7 mouse cellular contexts compared by ENCODE assay signal in the genomic region with DNA sequence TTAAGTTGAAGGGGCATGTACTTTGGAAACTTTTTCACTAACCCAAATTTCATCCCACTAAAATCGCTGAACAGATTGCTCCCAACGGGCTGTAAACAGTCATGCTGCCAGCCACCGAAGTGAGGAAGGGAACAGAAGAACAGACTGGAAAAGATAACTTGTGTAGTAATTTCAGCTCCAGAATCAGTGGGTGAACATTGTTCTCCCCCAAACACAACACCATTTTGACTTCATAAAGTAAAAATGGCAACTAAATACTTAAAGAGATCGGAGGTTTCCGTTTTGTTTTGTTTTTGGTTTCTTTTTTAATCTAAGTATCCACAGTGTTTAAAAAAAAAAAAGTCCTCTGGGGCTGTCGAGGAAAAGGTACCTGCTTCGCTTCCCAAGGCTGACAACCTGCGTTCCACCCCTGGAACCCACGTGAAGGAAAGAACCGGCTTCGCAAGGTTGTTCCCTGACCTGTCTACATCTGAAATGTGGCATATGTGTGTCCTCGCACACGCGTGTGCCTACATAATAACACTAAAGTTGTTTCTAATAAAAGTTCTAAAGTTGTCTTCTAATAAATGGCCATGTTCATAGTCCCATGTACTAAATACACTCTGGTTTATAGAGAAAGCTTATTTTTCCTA. TPM values are rescaled to one million over a fixed set of nuclear protein-coding genes. Genes with fewer than 3 reads are reported as not detected.
DNase-seq lines count a peak whose midpoint lies in the region; ATAC-seq lines count a peak whose summit lies in the region.

No protein-coding gene starts in this region.

- DNase-seq in neural tube, embryonic 11.5 days (ENCODE audit: low spot score) = no peak
- no peak for DNase-seq in neural tube, embryonic 10.5 days (ENCODE audit: extremely low spot score, low spot score)
- peak; percentile 27 for DNase-seq in embryonic facial prominence, embryonic 11.5 days (ENCODE audit: low spot score)
- peak; percentile 92 for DNase-seq in midbrain, embryonic 11.5 days (ENCODE audit: low spot score, missing footprints)
- no peak for DNase-seq in thymus, adult 18-20 months
- DNase-seq in adrenal gland, adult 2 months = no peak

- H3K4me1 ChIP-seq in neural tube, embryonic 11.5 days (ENCODE audit: control insufficient read depth, insufficient read depth, low read length) = peaks cover 4% of the 10 kb centered on the region; the same call in 1 of the 2 replicates
- H3K4me1 ChIP-seq in embryonic facial prominence, embryonic 11.5 days (ENCODE audit: control insufficient read depth, insufficient read depth, low read length) = no peaks in the 10 kb centered on the region
- peaks cover 22% of the 10 kb centered on the region for H3K4me1 ChIP-seq in hindbrain, embryonic 15.5 days (replicated peaks)
- H3K4me1 ChIP-seq in midbrain, embryonic 11.5 days (ENCODE audit: control insufficient read depth, insufficient read depth, low read length) = peaks cover 14% of the 10 kb centered on the region

- no peaks in the 10 kb centered on the region for H3K27me3 ChIP-seq in neural tube, embryonic 11.5 days (ENCODE audit: control insufficient read depth, insufficient read depth, low read length)
- H3K27me3 ChIP-seq in embryonic facial prominence, embryonic 11.5 days (ENCODE audit: control insufficient read depth, insufficient read depth, low read length) = no peaks in the 10 kb centered on the region
- no peaks in the 10 kb centered on the region for H3K27me3 ChIP-seq in hindbrain, embryonic 15.5 days
- H3K27me3 ChIP-seq in midbrain, embryonic 11.5 days (ENCODE audit: control insufficient read depth, insufficient read depth, low read length) = no peaks in the 10 kb centered on the region; the same call in 1 of the 2 replicates

- H3K4me2 ChIP-seq in neural tube, embryonic 11.5 days (ENCODE audit: low read depth) = peak overlapping the region; percentile 67; the same call in 1 of the 2 replicates
- no peak overlapping the region; the same call in 1 of the 2 replicates for H3K4me2 ChIP-seq in embryonic facial prominence, embryonic 11.5 days (ENCODE audit: low read depth, low read length)
- H3K4me2 ChIP-seq in hindbrain, embryonic 15.5 days = peak overlapping the region; percentile 69
- peak overlapping the region; percentile 60 for H3K4me2 ChIP-seq in midbrain, embryonic 11.5 days

- no peaks in the 10 kb centered on the region for H3K9me3 ChIP-seq in neural tube, embryonic 11.5 days (ENCODE audit: control insufficient read depth, low read length)
- H3K9me3 ChIP-seq in embryonic facial prominence, embryonic 11.5 days (replicated peaks; ENCODE audit: control insufficient read depth, low read length) = no peaks in the 10 kb centered on the region
- H3K9me3 ChIP-seq in hindbrain, embryonic 15.5 days = no peaks in the 10 kb centered on the region
- no peaks in the 10 kb centered on the region for H3K9me3 ChIP-seq in midbrain, embryonic 11.5 days (ENCODE audit: control insufficient read depth, low read length)

- ATAC-seq in neural tube, embryonic 11.5 days (ENCODE audit: insufficient read depth, low FRiP score, low TSS enrichment) = no peak
- no peak for ATAC-seq in embryonic facial prominence, embryonic 11.5 days (replicated peaks; ENCODE audit: insufficient number of reproducible peaks, low FRiP score, low TSS enrichment, low read depth)
- ATAC-seq in hindbrain, embryonic 15.5 days (ENCODE audit: low FRiP score, low read depth) = no peak
- ATAC-seq in midbrain, embryonic 11.5 days (ENCODE audit: low FRiP score) = no peak

- 48% methylated on average over 14 of the region's 14 CpGs for WGBS in neural tube, embryonic 11.5 days
- 46% methylated on average over 14 of the region's 14 CpGs for WGBS in embryonic facial prominence, embryonic 11.5 days
- WGBS in hindbrain, embryonic 15.5 days = 52% methylated on average over 14 of the region's 14 CpGs
- WGBS in midbrain, embryonic 11.5 days = 53% methylated on average over 14 of the region's 14 CpGs

- H3K4me3 ChIP-seq in neural tube, embryonic 11.5 days (ENCODE audit: low read depth, low read length) = peak overlapping the region; percentile 73
- no peak overlapping the region; the same call in 1 of the 2 replicates for H3K4me3 ChIP-seq in embryonic facial prominence, embryonic 11.5 days (ENCODE audit: low read depth, low read length)
- peak overlapping the region; percentile 98 for H3K4me3 ChIP-seq in hindbrain, embryonic 15.5 days
- peak overlapping the region; percentile 76 for H3K4me3 ChIP-seq in midbrain, embryonic 11.5 days (ENCODE audit: low read depth, low read length)

- H3K36me3 ChIP-seq in neural tube, embryonic 11.5 days (ENCODE audit: control insufficient read depth, insufficient read depth, low read length) = no peaks in the 10 kb centered on the region
- no peaks in the 10 kb centered on the region for H3K36me3 ChIP-seq in embryonic facial prominence, embryonic 11.5 days (replicated peaks; ENCODE audit: control insufficient read depth, insufficient read depth, low read depth, low read length)
- H3K36me3 ChIP-seq in hindbrain, embryonic 15.5 days = no peaks in the 10 kb centered on the region
- no peaks in the 10 kb centered on the region for H3K36me3 ChIP-seq in midbrain, embryonic 11.5 days (ENCODE audit: control insufficient read depth, insufficient read depth, low read length)

- H3K9ac ChIP-seq in neural tube, embryonic 11.5 days (ENCODE audit: low read length) = no peak overlapping the region
- H3K9ac ChIP-seq in embryonic facial prominence, embryonic 11.5 days (replicated peaks; ENCODE audit: low read length) = no peak overlapping the region
- H3K9ac ChIP-seq in hindbrain, embryonic 15.5 days = peak overlapping the region; percentile 94; the same call in 1 of the 2 replicates
- H3K9ac ChIP-seq in midbrain, embryonic 11.5 days (ENCODE audit: low read length) = no peak overlapping the region

- H3K27ac ChIP-seq in neural tube, embryonic 11.5 days (ENCODE audit: low read depth, low read length) = no peak overlapping the region
- no peak overlapping the region for H3K27ac ChIP-seq in embryonic facial prominence, embryonic 11.5 days (replicated peaks; ENCODE audit: low read depth, low read length)
- H3K27ac ChIP-seq in hindbrain, embryonic 15.5 days (replicated peaks) = no peak overlapping the region
- H3K27ac ChIP-seq in midbrain, embryonic 11.5 days (ENCODE audit: low read depth, low read length) = no peak overlapping the region

RNA-seq across cellular contexts. Expression of a gene that starts 1.3 kb away (rescaled TPM):
- polyA plus RNA-seq in neural tube, embryonic 11.5 days (2014; fragmentation: Nextera tagmentation; extraction: Ambion mirVana) = 10.1 and 14.5 TPM in 2 replicates
- polyA plus RNA-seq in embryonic facial prominence, embryonic 11.5 days (2014; fragmentation: Nextera tagmentation; extraction: Ambion mirVana) = 11.3 and 13.1 TPM in 2 replicates
- polyA plus RNA-seq in hindbrain, embryonic 15.5 days (2015; fragmentation: Nextera tagmentation; extraction: Ambion mirVana) = 12.5 and 13.3 TPM in 2 replicates
- 10.5 and 12.0 TPM in 2 replicates for polyA plus RNA-seq in midbrain, embryonic 11.5 days (2014; fragmentation: Nextera tagmentation; extraction: Ambion mirVana)
- total RNA-seq in adrenal gland, adult 2 months (2021) = 10 to 100 TPM; 44.2 to 55.2 TPM
- 9.6 and 14.1 TPM in 2 replicates for polyA plus RNA-seq in adrenal gland, adult 2 months (2012; rRNA removed)

RNA-seq across cellular contexts. Expression of a gene that starts 41.8 kb away (rescaled TPM):
- 13.0 and 15.3 TPM in 2 replicates for polyA plus RNA-seq in neural tube, embryonic 11.5 days (2014; fragmentation: Nextera tagmentation; extraction: Ambion mirVana)
- polyA plus RNA-seq in embryonic facial prominence, embryonic 11.5 days (2014; fragmentation: Nextera tagmentation; extraction: Ambion mirVana) = 17.3 and 18.6 TPM in 2 replicates
- polyA plus RNA-seq in hindbrain, embryonic 15.5 days (2015; fragmentation: Nextera tagmentation; extraction: Ambion mirVana) = 12.5 and 13.3 TPM in 2 replicates
- polyA plus RNA-seq in midbrain, embryonic 11.5 days (2014; fragmentation: Nextera tagmentation; extraction: Ambion mirVana) = 9.7 and 13.6 TPM in 2 replicates
- 10 to 100 TPM; 17.3 to 27.0 TPM for total RNA-seq in adrenal gland, adult 2 months (2021)
- 4.5 and 4.6 TPM in 2 replicates for polyA plus RNA-seq in adrenal gland, adult 2 months (2012; rRNA removed)

RNA-seq across cellular contexts. Expression of a gene that starts 41.8 kb away (rescaled TPM):
- 21.1 and 24.0 TPM in 2 replicates for polyA plus RNA-seq in neural tube, embryonic 11.5 days (2014; fragmentation: Nextera tagmentation; extraction: Ambion mirVana)
- polyA plus RNA-seq in embryonic facial prominence, embryonic 11.5 days (2014; fragmentation: Nextera tagmentation; extraction: Ambion mirVana) = 23.3 and 24.1 TPM in 2 replicates
- polyA plus RNA-seq in hindbrain, embryonic 15.5 days (2015; fragmentation: Nextera tagmentation; extraction: Ambion mirVana) = 34.5 and 37.0 TPM in 2 replicates
- 18.0 and 19.3 TPM in 2 replicates for polyA plus RNA-seq in midbrain, embryonic 11.5 days (2014; fragmentation: Nextera tagmentation; extraction: Ambion mirVana)
- 10 to 100 TPM; 13.4 to 19.2 TPM for total RNA-seq in adrenal gland, adult 2 months (2021)
- 12.6 and 13.0 TPM in 2 replicates for polyA plus RNA-seq in adrenal gland, adult 2 months (2012; rRNA removed)

Comparison
In these comparisons a context has a peak if more than half of its experiments do, and no peak if none do; other contexts are left out.
1. DNase-seq: peak in embryonic facial prominence, embryonic 11.5 days (single experiment) and midbrain, embryonic 11.5 days (single experiment); none in neural tube, embryonic 11.5 days (single experiment), neural tube, embryonic 10.5 days (single experiment), thymus, adult 18-20 months (0 of 2) and adrenal gland, adult 2 months (single experiment).